Mouse (Mus musculus) small intestine, adult 2 months (tissue): ENCODE results near the gene Znfx1.

Experiments
- CTCF ChIP-seq: fragments of 200-500 bp; IDR thresholded peaks from 2 replicates; pipeline ENCODE4 v1.5.1; 2012; ENCODE audit warnings: low read depth, mild to moderate bottlenecking, control low read depth, inconsistent platforms, low read length, moderate library complexity, mixed read lengths; ENCODE audit not compliant: insufficient replicate concordance, insufficient read length; ENCODE audit errors: extremely low read depth
- POLR2A ChIP-seq: fragments of 200-500 bp; IDR thresholded peaks from 2 replicates; pipeline ENCODE4 v1.6.1; 2012; ENCODE audit warnings: low read depth, mild to moderate bottlenecking, control low read depth, inconsistent platforms, low read length, moderate library complexity

DNA sequence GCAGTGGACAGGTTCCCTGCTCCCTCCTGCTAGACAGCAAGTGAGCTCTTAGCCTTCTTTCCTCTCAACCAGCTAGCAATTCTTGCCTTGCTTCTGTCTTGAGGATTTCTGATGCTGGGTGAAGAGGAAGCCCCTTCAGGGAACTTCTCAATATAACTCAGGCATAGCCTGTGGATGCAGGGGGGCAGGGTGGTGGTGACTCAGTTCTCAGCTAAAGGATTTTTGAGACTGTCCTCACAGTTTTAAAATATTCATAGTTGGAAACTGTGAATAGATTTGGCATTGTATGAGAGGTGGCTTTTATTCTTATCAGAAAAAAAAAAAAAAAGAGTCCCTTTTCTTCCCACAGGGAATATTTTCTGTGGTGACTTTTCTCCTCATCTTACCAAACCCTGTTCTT lies 2.1 kb downstream of the Znfx1 start:
- TF ChIP-seq CTCF: no peak
- no peak for TF ChIP-seq POLR2A
